Mouse (Mus musculus) heart, embryonic 16.5 days (tissue): Measurements from ENCODE around the gene Gm47841. TPM values are rescaled to one million over a fixed set of nuclear protein-coding genes. Genes with fewer than 3 reads are reported as not detected.

Experiments
- ATAC-seq: fragments of 200-750 bp; cut with Nextera tagmentation; replicated peaks from 2 replicates; pipeline ENCODE4 v1.8.0; 2017; ENCODE audit warnings: moderate number of reproducible peaks; ENCODE audit not compliant: insufficient read depth, low FRiP score; ENCODE audit errors: extremely low read depth
- H3K27ac ChIP-seq: fragments of 300-500 bp; sonication (generic); 2 replicates; pipeline ENCODE4 v1.5.1; 2014; ENCODE audit warnings: mild to moderate bottlenecking, low read length, control low read depth, moderate library complexity
- H3K27me3 ChIP-seq: fragments of 300-500 bp; sonication (generic); 2 replicates; pipeline ENCODE4 v1.6.1; 2014; ENCODE audit warnings: low read length, mixed read lengths; ENCODE audit not compliant: control insufficient read depth, insufficient read depth
- H3K36me3 ChIP-seq: fragments of 300-500 bp; sonication (generic); 2 replicates; pipeline ENCODE4 v1.6.1; 2014; ENCODE audit not compliant: control insufficient read depth, insufficient read depth
- H3K4me1 ChIP-seq: fragments of 300-500 bp; sonication (generic); 2 replicates; pipeline ENCODE4 v1.6.1; 2014; ENCODE audit warnings: low read length, mixed read lengths; ENCODE audit not compliant: control insufficient read depth, insufficient read depth
- H3K4me2 ChIP-seq: fragments of 300-500 bp; sonication (generic); 2 replicates; pipeline ENCODE4 v1.6.1; 2014; ENCODE audit warnings: low read depth, mild to moderate bottlenecking, control low read depth, low read length
- H3K4me3 ChIP-seq: fragments of 300-500 bp; sonication (generic); 2 replicates; pipeline ENCODE4 v1.5.1; 2014; ENCODE audit warnings: mild to moderate bottlenecking, control low read depth, low read length
- H3K9ac ChIP-seq: fragments of 300-500 bp; sonication (generic); 2 replicates; pipeline ENCODE4 v1.6.1; 2014; ENCODE audit warnings: low read length, control low read depth
- H3K9me3 ChIP-seq: fragments of 300-500 bp; sonication (generic); replicated peaks from 2 replicates; pipeline ENCODE4 v1.6.1; 2016; ENCODE audit warnings: low read length; ENCODE audit not compliant: control insufficient read depth
- WGBS: fragments of 180-500 bp; shearing (Covaris S2); extraction: QIAGEN DNeasy Blood & Tissue Kit; methylation state at CpG from one replicate; pipeline ENCODE4 v1.1.7; 2014; 5-methylcytosine and 5-hydroxymethylcytosine counted together
- polyA plus RNA-seq: library from polyadenylated mRNA; unstranded; fragments of >200 nt; fragmentation: Nextera tagmentation; extraction: Ambion mirVana; gene quantifications from 2 replicates; pipeline ENCODE4 v1.2.1, GENCODE M21; 2015

The Gm47841 gene
- polyA plus RNA-seq, 1 experiment from 2014 or later, result not detected

DNA sequence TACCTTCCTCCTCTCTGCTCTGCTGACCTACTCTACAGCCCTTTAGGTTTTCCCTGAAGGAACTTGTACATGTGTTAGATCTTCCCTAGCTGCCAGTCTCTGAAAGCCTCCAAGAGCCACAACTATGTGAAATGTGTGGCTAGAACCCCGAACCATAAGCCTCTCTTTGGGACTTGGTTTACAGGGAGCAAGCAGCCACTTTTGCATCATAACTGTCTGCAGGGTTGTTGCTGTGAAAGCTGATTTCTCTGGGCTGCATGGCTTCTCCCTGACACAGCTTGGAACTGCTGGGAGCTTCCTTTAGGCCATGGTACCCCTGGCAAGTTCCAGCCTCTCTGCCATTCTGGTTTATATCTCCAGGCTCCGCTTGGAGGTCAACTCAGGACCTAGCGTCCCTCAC lies 44.7 kb downstream of the Gm47841 start:
- H3K4me1 ChIP-seq, result peaks cover 3% of the 10 kb centered on the region; the same call in 1 of the 2 replicates
- no peak overlapping the region for H3K4me3 ChIP-seq
- H3K4me2 ChIP-seq, result no peak overlapping the region
- H3K27me3 ChIP-seq, result peaks cover 5% of the 10 kb centered on the region; the same call in 1 of the 2 replicates
- no peak for ATAC-seq
- no peaks in the 10 kb centered on the region for H3K36me3 ChIP-seq
- H3K9ac ChIP-seq, result no peak overlapping the region
- no peak overlapping the region for H3K27ac ChIP-seq
- H3K9me3 ChIP-seq, result no peaks in the 10 kb centered on the region
- WGBS, result 83% methylated on average over 3 of the region's 3 CpGs

DNA sequence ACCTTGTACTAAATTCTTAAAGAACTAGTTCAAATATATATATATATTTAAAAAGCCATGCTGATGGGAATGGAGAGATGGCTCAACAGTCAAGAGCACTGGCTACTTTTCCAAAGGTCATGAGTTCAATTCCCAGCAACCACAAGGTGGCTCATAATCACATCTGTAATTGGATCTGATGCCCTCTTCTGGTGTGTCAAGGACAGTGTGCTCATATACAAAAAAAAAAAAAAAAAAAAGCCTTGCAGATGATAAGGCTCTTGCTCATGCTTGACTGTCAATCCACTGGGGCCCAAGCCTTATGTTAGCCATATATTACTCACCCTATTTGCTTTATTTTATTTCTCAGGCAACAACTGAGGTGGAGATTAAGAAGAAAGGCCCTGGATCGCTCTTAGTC lies 45.5 kb downstream of the Gm47841 start:
- Histone ChIP-seq H3K4me1 (no peaks in the 10 kb centered on the region), H3K4me2 (no peak overlapping the region), H3K36me3 (no peaks in the 10 kb centered on the region), H3K4me3 (no peak overlapping the region), H3K27ac (no peak overlapping the region), H3K9me3 (no peaks in the 10 kb centered on the region), H3K27me3 (peaks cover 2% of the 10 kb centered on the region; the same call in 1 of the 2 replicates), H3K9ac (no peak overlapping the region)
- 88% methylated on average over 1 of the region's 1 CpGs for WGBS
- no peak for ATAC-seq

DNA sequence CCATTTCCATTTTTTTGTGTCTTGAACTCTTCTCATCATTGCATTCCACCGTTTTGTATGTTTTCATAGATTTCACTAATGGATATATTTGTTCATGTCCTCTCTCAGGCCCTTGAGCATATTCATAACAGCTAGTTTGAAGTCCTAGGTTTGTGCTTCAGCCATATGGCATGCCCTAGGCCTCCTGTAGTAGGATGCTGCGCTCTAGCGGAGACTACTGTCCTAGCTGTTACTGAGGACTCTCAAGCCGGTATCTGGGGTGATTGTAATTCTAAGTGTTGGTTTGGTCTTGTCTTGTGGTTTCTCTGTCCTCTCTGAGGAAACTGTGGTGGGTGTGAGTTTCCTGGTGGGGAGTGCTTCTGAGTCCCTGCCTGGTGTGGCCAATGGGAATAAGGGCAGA lies 50.1 kb downstream of the Gm47841 start:
- Histone ChIP-seq H3K36me3 (no peaks in the 10 kb centered on the region), H3K27ac (no peak overlapping the region), H3K9me3 (no peaks in the 10 kb centered on the region), H3K9ac (no peak overlapping the region), H3K27me3 (no peaks in the 10 kb centered on the region), H3K4me2 (no peak overlapping the region), H3K4me3 (no peak overlapping the region), H3K4me1 (no peaks in the 10 kb centered on the region)
- no peak for ATAC-seq
- 20% methylated on average over 4 of the region's 4 CpGs for WGBS

Other genes starting within 250 kb of the Gm47841 start
- gene Scn8a, start 177.5 kb downstream of the Gm47841 start, polyA plus RNA-seq, result 0.71 and 1.5 TPM in 2 replicates
- gene Fignl2, start 31.2 kb upstream of the Gm47841 start, polyA plus RNA-seq, result 0.10 and 0.12 TPM in 2 replicates
- gene Ankrd33, start 68.4 kb upstream of the Gm47841 start, polyA plus RNA-seq, result not detected in 2 replicates
- 14.7 and 20.5 TPM in 2 replicates for gene Acvrl1, start 81.1 kb upstream of the Gm47841 start, polyA plus RNA-seq
- gene Acvr1b, start 126.7 kb upstream of the Gm47841 start, polyA plus RNA-seq, result 7.1 and 8.0 TPM in 2 replicates
- gene Grasp, start 176.8 kb upstream of the Gm47841 start, polyA plus RNA-seq, result 3.1 and 3.4 TPM in 2 replicates
- gene Nr4a1, start 206.9 kb upstream of the Gm47841 start, polyA plus RNA-seq, result 12.6 and 13.5 TPM in 2 replicates
- gene Atg101, start 236.9 kb upstream of the Gm47841 start, polyA plus RNA-seq, result 64.5 and 68.9 TPM in 2 replicates
- gene 6030408B16Rik, start 245.8 kb upstream of the Gm47841 start, polyA plus RNA-seq, result 2.8 and 7.1 TPM in 2 replicates